Mouse (Mus musculus): ENCODE results near the gene Gm5148.

DNA sequence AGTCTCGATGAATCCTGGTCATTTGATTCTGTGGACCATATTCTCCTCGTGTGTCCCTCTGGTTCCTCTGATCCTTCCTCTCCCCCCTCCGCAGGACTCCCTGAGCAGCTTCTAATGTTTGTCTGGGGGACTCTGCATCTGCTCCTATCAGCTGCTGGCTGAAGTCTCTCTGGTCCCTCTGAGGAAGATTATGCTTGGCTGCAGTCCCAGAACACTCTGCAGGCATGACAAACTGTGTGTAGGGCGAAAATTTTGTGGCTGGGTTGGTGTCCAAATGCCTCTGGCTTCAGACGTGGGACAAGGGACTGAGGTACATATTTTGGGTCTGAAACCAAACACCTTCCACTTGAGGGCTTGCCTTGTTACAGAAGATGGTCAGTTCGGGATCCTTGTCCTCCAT is 13.1 kb upstream of the Gm5148 start:
- TF ChIP-seq CTCF (conservative IDR thresholded peaks at IDR 0.05; ENCODE audit: low read length) (no peak), POU5F1 (IDR thresholded peaks at IDR 0.05; ENCODE audit: borderline replicate concordance, low read length) (no peak), NANOG (IDR thresholded peaks at IDR 0.05; ENCODE audit: borderline replicate concordance, low read length) (no peak)

Measured in E14TG2a.4 (cell line).